In the genomic region with DNA sequence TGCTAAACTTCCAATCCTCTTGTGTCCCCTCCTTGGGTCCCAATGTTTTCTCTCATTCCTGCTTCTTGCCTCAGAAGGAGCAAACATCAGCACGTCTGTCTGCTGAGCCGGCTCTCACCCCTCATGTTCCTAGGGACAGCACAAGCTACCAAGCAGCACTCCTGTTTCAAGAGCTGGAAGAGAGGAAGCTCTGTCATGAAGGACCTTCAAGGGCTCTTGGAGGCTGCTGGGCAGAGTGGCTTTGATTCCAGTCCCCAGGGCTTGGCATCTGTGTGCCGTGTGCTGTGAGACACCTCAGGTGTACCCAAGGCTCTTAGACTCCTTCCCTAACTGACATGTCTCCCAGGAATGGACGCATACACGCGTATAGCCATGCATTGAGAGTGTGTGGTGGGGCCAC, we compare ENCODE assay signal across 12 mouse cellular contexts. TPM values are rescaled to one million over a fixed set of nuclear protein-coding genes. Genes with fewer than 3 reads are reported as not detected.
DNase-seq lines count a peak whose midpoint lies in the region; ATAC-seq and TF ChIP-seq lines count a peak whose summit lies in the region.
"Had no signal": no experiment of that assay in that cellular context is flagged by ENCODE, and none has a peak within 500 bp of the region (broad histone marks: within the 10 kb centered on the region; RNA-seq: fewer than 3 reads in every experiment).

No protein-coding gene starts in this region.

- ATAC-seq in hindbrain, embryonic 15.5 days (ENCODE audit: low FRiP score, low read depth), result peak; percentile 19; the same call in 1 of the 2 replicates
- no peak for ATAC-seq in hindbrain, embryonic 12.5 days (ENCODE audit: low FRiP score)
- 0 out of 2 replicates have a peak, but pooled peaks have one; percentile 1 for ATAC-seq in stomach, embryonic 16.5 days (ENCODE audit: insufficient read depth, low FRiP score)
- ATAC-seq in stomach, postnatal 0 days (ENCODE audit: low FRiP score, low TSS enrichment), result no peak

- H3K9ac ChIP-seq in hindbrain, embryonic 15.5 days, result no peak overlapping the region
- no peak overlapping the region for H3K9ac ChIP-seq in hindbrain, embryonic 12.5 days
- H3K9ac ChIP-seq in stomach, embryonic 16.5 days (ENCODE audit: low read length), result no peak overlapping the region; the same call in 1 of the 2 replicates
- no peak overlapping the region for H3K9ac ChIP-seq in stomach, postnatal 0 days (ENCODE audit: low read length)
- H3K9ac ChIP-seq: embryonic facial prominence, embryonic 15.5 days; heart, embryonic 13.5 days had no signal

- WGBS in hindbrain, embryonic 15.5 days, result 83% methylated on average over 6 of the region's 6 CpGs
- 88% methylated on average over 6 of the region's 6 CpGs for WGBS in hindbrain, embryonic 12.5 days
- WGBS in stomach, embryonic 16.5 days, result 86% methylated on average over 6 of the region's 6 CpGs
- 78% methylated on average over 6 of the region's 6 CpGs for WGBS in stomach, postnatal 0 days

- no peak for TF ChIP-seq EP300 in stomach, postnatal 0 days (optimal IDR thresholded peaks at IDR 0.05)

- no peak overlapping the region for H3K27ac ChIP-seq in hindbrain, embryonic 15.5 days (replicated peaks)
- H3K27ac ChIP-seq in hindbrain, embryonic 12.5 days, result no peak overlapping the region
- no peak overlapping the region for H3K27ac ChIP-seq in stomach, embryonic 16.5 days (ENCODE audit: low read length)
- H3K27ac ChIP-seq in stomach, postnatal 0 days (replicated peaks), result no peak overlapping the region
- H3K27ac ChIP-seq: embryonic facial prominence, embryonic 15.5 days; macrophage had no signal

- peaks cover 5% of the 10 kb centered on the region for H3K4me1 ChIP-seq in hindbrain, embryonic 15.5 days (replicated peaks)
- peaks cover 18% of the 10 kb centered on the region for H3K4me1 ChIP-seq in hindbrain, embryonic 12.5 days
- 0 out of 2 replicates have a peak, but pooled peaks cover 6% of the 10 kb centered on the region for H3K4me1 ChIP-seq in stomach, embryonic 16.5 days (ENCODE audit: control insufficient read depth, insufficient read depth, low read length)
- no peaks in the 10 kb centered on the region for H3K4me1 ChIP-seq in stomach, postnatal 0 days (replicated peaks; ENCODE audit: control insufficient read depth, insufficient read depth)

- H3K36me3 ChIP-seq in hindbrain, embryonic 15.5 days, result peaks cover 41% of the 10 kb centered on the region
- peaks cover 54% of the 10 kb centered on the region for H3K36me3 ChIP-seq in hindbrain, embryonic 12.5 days
- peaks cover 11% of the 10 kb centered on the region for H3K36me3 ChIP-seq in stomach, embryonic 16.5 days (ENCODE audit: control insufficient read depth, insufficient read depth, low read length)
- peaks cover 35% of the 10 kb centered on the region for H3K36me3 ChIP-seq in stomach, postnatal 0 days (ENCODE audit: control insufficient read depth, insufficient read depth, low read length)

- no peaks in the 10 kb centered on the region for H3K27me3 ChIP-seq in hindbrain, embryonic 15.5 days
- peaks cover 18% of the 10 kb centered on the region; the same call in 1 of the 2 replicates for H3K27me3 ChIP-seq in hindbrain, embryonic 12.5 days
- no peaks in the 10 kb centered on the region for H3K27me3 ChIP-seq in stomach, embryonic 16.5 days (ENCODE audit: control insufficient read depth, insufficient read depth, low read length)
- H3K27me3 ChIP-seq in stomach, postnatal 0 days (ENCODE audit: control insufficient read depth, insufficient read depth, low read length), result no peaks in the 10 kb centered on the region

- no peak overlapping the region for H3K4me3 ChIP-seq in hindbrain, embryonic 15.5 days
- H3K4me3 ChIP-seq in hindbrain, embryonic 12.5 days, result no peak overlapping the region
- no peak overlapping the region for H3K4me3 ChIP-seq in stomach, embryonic 16.5 days (replicated peaks; ENCODE audit: low read length)
- no peak overlapping the region for H3K4me3 ChIP-seq in stomach, postnatal 0 days (ENCODE audit: low read depth, low read length)
- H3K4me3 ChIP-seq: embryonic facial prominence, embryonic 15.5 days; heart, embryonic 13.5 days; hindbrain, embryonic 10.5 days had no signal

- no peak for TF ChIP-seq CTCF in stomach, postnatal 0 days (IDR thresholded peaks at IDR 0.05; ENCODE audit: low read depth)

- no peak overlapping the region for H3K4me2 ChIP-seq in hindbrain, embryonic 15.5 days
- no peak overlapping the region for H3K4me2 ChIP-seq in hindbrain, embryonic 12.5 days (replicated peaks)
- no peak overlapping the region for H3K4me2 ChIP-seq in stomach, embryonic 16.5 days (ENCODE audit: low read depth, low read length)
- H3K4me2 ChIP-seq in stomach, postnatal 0 days (replicated peaks; ENCODE audit: low read depth), result no peak overlapping the region
- H3K4me2 ChIP-seq: embryonic facial prominence, embryonic 15.5 days; heart, embryonic 13.5 days had no signal

- H3K9me3 ChIP-seq in hindbrain, embryonic 15.5 days, result no peaks in the 10 kb centered on the region
- H3K9me3 ChIP-seq in hindbrain, embryonic 12.5 days (replicated peaks), result no peaks in the 10 kb centered on the region
- no peaks in the 10 kb centered on the region for H3K9me3 ChIP-seq in stomach, embryonic 16.5 days (replicated peaks; ENCODE audit: control insufficient read depth, low read length)
- no peaks in the 10 kb centered on the region for H3K9me3 ChIP-seq in stomach, postnatal 0 days (ENCODE audit: control insufficient read depth, low read length)
- H3K9me3 ChIP-seq: embryonic facial prominence, embryonic 15.5 days; heart, embryonic 13.5 days; hindbrain, embryonic 10.5 days had no signal

- no peak for DNase-seq in stomach, postnatal 0 days (ENCODE audit: low spot score)
- peak; percentile 53 for DNase-seq in lung, postnatal 10 days
- DNase-seq in ovary, postnatal 14 days (ENCODE audit: low spot score), result no peak
- DNase-seq in spleen, adult 12 weeks (ENCODE audit: low spot score), result no peak
- DNase-seq: kidney, adult 11 months had no signal

RNA-seq across cellular contexts. Expression of a gene that starts 17.2 kb away (rescaled TPM):
- 35.9 and 37.3 TPM in 2 replicates for polyA plus RNA-seq in hindbrain, embryonic 15.5 days (2015; fragmentation: Nextera tagmentation; extraction: Ambion mirVana)
- 42.5 and 44.5 TPM in 2 replicates for polyA plus RNA-seq in hindbrain, embryonic 12.5 days (2016; fragmentation: Nextera tagmentation; extraction: Ambion mirVana)
- polyA plus RNA-seq in stomach, embryonic 16.5 days (2015; fragmentation: Nextera tagmentation; extraction: Ambion mirVana), result 40.6 and 40.8 TPM in 2 replicates
- polyA plus RNA-seq in stomach, postnatal 0 days (2015; fragmentation: Nextera tagmentation; extraction: Ambion mirVana), result 14.8 and 14.9 TPM in 2 replicates

RNA-seq across cellular contexts. Expression of a gene that starts 20.4 kb away (rescaled TPM):
- polyA plus RNA-seq in hindbrain, embryonic 15.5 days (2015; fragmentation: Nextera tagmentation; extraction: Ambion mirVana), result 159 and 196 TPM in 2 replicates
- polyA plus RNA-seq in hindbrain, embryonic 12.5 days (2016; fragmentation: Nextera tagmentation; extraction: Ambion mirVana), result 293 and 329 TPM in 2 replicates
- polyA plus RNA-seq in stomach, embryonic 16.5 days (2015; fragmentation: Nextera tagmentation; extraction: Ambion mirVana), result 0.59 and 1.0 TPM in 2 replicates
- polyA plus RNA-seq in stomach, postnatal 0 days (2015; fragmentation: Nextera tagmentation; extraction: Ambion mirVana), result 0.24 and 0.36 TPM in 2 replicates
- polyA plus RNA-seq: macrophage had no signal

RNA-seq across cellular contexts. Expression of a gene that starts 52.7 kb away (rescaled TPM):
- polyA plus RNA-seq in hindbrain, embryonic 15.5 days (2015; fragmentation: Nextera tagmentation; extraction: Ambion mirVana), result 0.64 and 0.71 TPM in 2 replicates
- polyA plus RNA-seq in hindbrain, embryonic 12.5 days (2016; fragmentation: Nextera tagmentation; extraction: Ambion mirVana), result 0.79 and 0.97 TPM in 2 replicates
- polyA plus RNA-seq in stomach, embryonic 16.5 days (2015; fragmentation: Nextera tagmentation; extraction: Ambion mirVana), result 4.3 and 4.6 TPM in 2 replicates
- polyA plus RNA-seq in stomach, postnatal 0 days (2015; fragmentation: Nextera tagmentation; extraction: Ambion mirVana), result 0.61 TPM in 2 replicates

Comparison
In these comparisons a context has a peak if more than half of its experiments do, and no peak if none do; other contexts are left out.
1. ATAC-seq: peak in hindbrain, embryonic 15.5 days (single experiment) and stomach, embryonic 16.5 days (single experiment); none in hindbrain, embryonic 12.5 days (single experiment) and stomach, postnatal 0 days (single experiment).
2. RNA of a gene that starts 20.4 kb away (polyA plus RNA-seq): 293 to 329 TPM in hindbrain, embryonic 12.5 days and 159 to 196 TPM in hindbrain, embryonic 15.5 days; 0.59 to 1.0 TPM in stomach, embryonic 16.5 days and 0.24 to 0.36 TPM in stomach, postnatal 0 days; every median in the first group is over 10 times any median in the second.